Mouse (Mus musculus): ENCODE data around the gene Egfem1. TPM values are rescaled to one million over a fixed set of nuclear protein-coding genes. Genes with fewer than 3 reads are reported as not detected.

The Egfem1 gene
- total and polyA plus RNA-seq, 2 experiments = 0.48 to 1.5 TPM

- DNase-seq (ENCODE audit: extremely low read depth, low read depth, low spot score) = no peak
- H3K79me2 ChIP-seq (ENCODE audit: control insufficient read depth, insufficient read depth, low read length) = no peaks in the 10 kb centered on the region
- H3K4me1 ChIP-seq (ENCODE audit: control insufficient read depth, insufficient read depth, low read length) = no peaks in the 10 kb centered on the region
- H3K36me3 ChIP-seq (ENCODE audit: control insufficient read depth, insufficient read depth, low read length) = no peaks in the 10 kb centered on the region
- H3K9ac ChIP-seq (ENCODE audit: low read depth, low read length) = no peak overlapping the region
- 80% methylated on average over 1 of the region's 1 CpGs for WGBS
- H3K27ac ChIP-seq (replicated peaks; ENCODE audit: insufficient read depth, low read depth, low read length) = no peak overlapping the region
- no peak for TF ChIP-seq CTCF (IDR thresholded peaks at IDR 0.05; ENCODE audit: low read depth, low read length)
- no peak for TF ChIP-seq POLR2A (IDR thresholded peaks at IDR 0.05; ENCODE audit: extremely low read depth, insufficient read depth, low read length)
- H3K27me3 ChIP-seq (ENCODE audit: control insufficient read depth, insufficient read depth, low read length) = no peaks in the 10 kb centered on the region
- H3K4me3 ChIP-seq (ENCODE audit: insufficient read depth, low read depth, low read length) = no peak overlapping the region
Measured at GRCm38 (mm10) chr3:29619586-29619985, 537.8 kb downstream of the Egfem1 start.

- no peak overlapping the region for H3K27ac ChIP-seq (replicated peaks; ENCODE audit: insufficient read depth, low read depth, low read length)
- H3K4me1 ChIP-seq (ENCODE audit: control insufficient read depth, insufficient read depth, low read length) = no peaks in the 10 kb centered on the region
- H3K27me3 ChIP-seq (ENCODE audit: control insufficient read depth, insufficient read depth, low read length) = no peaks in the 10 kb centered on the region
- DNase-seq (ENCODE audit: extremely low read depth, low read depth, low spot score) = no peak
- H3K9ac ChIP-seq (ENCODE audit: low read depth, low read length) = no peak overlapping the region
- H3K36me3 ChIP-seq (ENCODE audit: control insufficient read depth, insufficient read depth, low read length) = no peaks in the 10 kb centered on the region
- H3K79me2 ChIP-seq (ENCODE audit: control insufficient read depth, insufficient read depth, low read length) = no peaks in the 10 kb centered on the region
- TF ChIP-seq CTCF (IDR thresholded peaks at IDR 0.05; ENCODE audit: low read depth, low read length) = no peak
- no peak for TF ChIP-seq POLR2A (IDR thresholded peaks at IDR 0.05; ENCODE audit: extremely low read depth, insufficient read depth, low read length)
- H3K4me3 ChIP-seq (ENCODE audit: insufficient read depth, low read depth, low read length) = no peak overlapping the region
- WGBS = 64% methylated on average over 2 of the region's 2 CpGs
Measured at GRCm38 (mm10) chr3:29639819-29640218, 558.0 kb downstream of the Egfem1 start.

GRCm38 (mm10) chr3:29666796-29667195 lies 585.0 kb downstream of the Egfem1 start:
- Histone ChIP-seq H3K4me3 (ENCODE audit: insufficient read depth, low read depth, low read length) (no peak overlapping the region), H3K27me3 (ENCODE audit: control insufficient read depth, insufficient read depth, low read length) (no peaks in the 10 kb centered on the region), H3K36me3 (ENCODE audit: control insufficient read depth, insufficient read depth, low read length) (no peaks in the 10 kb centered on the region), H3K79me2 (ENCODE audit: control insufficient read depth, insufficient read depth, low read length) (no peaks in the 10 kb centered on the region), H3K9ac (ENCODE audit: low read depth, low read length) (no peak overlapping the region), H3K4me1 (ENCODE audit: control insufficient read depth, insufficient read depth, low read length) (no peaks in the 10 kb centered on the region), H3K27ac (replicated peaks; ENCODE audit: insufficient read depth, low read depth, low read length) (no peak overlapping the region)
- TF ChIP-seq POLR2A (IDR thresholded peaks at IDR 0.05; ENCODE audit: extremely low read depth, insufficient read depth, low read length) (no peak), CTCF (IDR thresholded peaks at IDR 0.05; ENCODE audit: low read depth, low read length) (no peak)
- WGBS = 81% methylated on average over 2 of the region's 2 CpGs
- no peak for DNase-seq (ENCODE audit: extremely low read depth, low read depth, low spot score)

GRCm38 (mm10) chr3:29689367-29690285 lies 607.8 kb downstream of the Egfem1 start:
- Histone ChIP-seq H3K36me3 (ENCODE audit: control insufficient read depth, insufficient read depth, low read length) (no peaks in the 10 kb centered on the region), H3K79me2 (ENCODE audit: control insufficient read depth, insufficient read depth, low read length) (no peaks in the 10 kb centered on the region), H3K4me1 (ENCODE audit: control insufficient read depth, insufficient read depth, low read length) (no peaks in the 10 kb centered on the region), H3K4me3 (ENCODE audit: insufficient read depth, low read depth, low read length) (no peak overlapping the region), H3K27ac (replicated peaks; ENCODE audit: insufficient read depth, low read depth, low read length) (no peak overlapping the region), H3K9ac (ENCODE audit: low read depth, low read length) (no peak overlapping the region), H3K27me3 (ENCODE audit: control insufficient read depth, insufficient read depth, low read length) (no peaks in the 10 kb centered on the region)
- WGBS = 93% methylated on average over 8 of the region's 8 CpGs
- no peak for DNase-seq (ENCODE audit: extremely low read depth, low read depth, low spot score)
- TF ChIP-seq CTCF (IDR thresholded peaks at IDR 0.05; ENCODE audit: low read depth, low read length) = no peak
- TF ChIP-seq POLR2A (IDR thresholded peaks at IDR 0.05; ENCODE audit: extremely low read depth, insufficient read depth, low read length) = no peak

GRCm38 (mm10) chr3:29701126-29701525 lies 619.3 kb downstream of the Egfem1 start:
- no peaks in the 10 kb centered on the region for H3K27me3 ChIP-seq (ENCODE audit: control insufficient read depth, insufficient read depth, low read length)
- TF ChIP-seq CTCF (IDR thresholded peaks at IDR 0.05; ENCODE audit: low read depth, low read length) = no peak
- TF ChIP-seq POLR2A (IDR thresholded peaks at IDR 0.05; ENCODE audit: extremely low read depth, insufficient read depth, low read length) = no peak
- no peak overlapping the region for H3K4me3 ChIP-seq (ENCODE audit: insufficient read depth, low read depth, low read length)
- 59% methylated on average over 2 of the region's 2 CpGs for WGBS
- no peaks in the 10 kb centered on the region for H3K36me3 ChIP-seq (ENCODE audit: control insufficient read depth, insufficient read depth, low read length)
- no peak for DNase-seq (ENCODE audit: extremely low read depth, low read depth, low spot score)
- H3K4me1 ChIP-seq (ENCODE audit: control insufficient read depth, insufficient read depth, low read length) = no peaks in the 10 kb centered on the region
- H3K79me2 ChIP-seq (ENCODE audit: control insufficient read depth, insufficient read depth, low read length) = no peaks in the 10 kb centered on the region
- H3K27ac ChIP-seq (replicated peaks; ENCODE audit: insufficient read depth, low read depth, low read length) = no peak overlapping the region
- no peak overlapping the region for H3K9ac ChIP-seq (ENCODE audit: low read depth, low read length)

GRCm38 (mm10) chr3:29706816-29707215 lies 625.0 kb downstream of the Egfem1 start:
- Histone ChIP-seq H3K9ac (ENCODE audit: low read depth, low read length) (no peak overlapping the region), H3K27me3 (ENCODE audit: control insufficient read depth, insufficient read depth, low read length) (no peaks in the 10 kb centered on the region), H3K4me1 (ENCODE audit: control insufficient read depth, insufficient read depth, low read length) (no peaks in the 10 kb centered on the region), H3K36me3 (ENCODE audit: control insufficient read depth, insufficient read depth, low read length) (no peaks in the 10 kb centered on the region), H3K79me2 (ENCODE audit: control insufficient read depth, insufficient read depth, low read length) (no peaks in the 10 kb centered on the region), H3K27ac (replicated peaks; ENCODE audit: insufficient read depth, low read depth, low read length) (no peak overlapping the region), H3K4me3 (ENCODE audit: insufficient read depth, low read depth, low read length) (no peak overlapping the region)
- DNase-seq (ENCODE audit: extremely low read depth, low read depth, low spot score) = no peak
- WGBS = 92% methylated on average over 2 of the region's 2 CpGs
- no peak for TF ChIP-seq CTCF (IDR thresholded peaks at IDR 0.05; ENCODE audit: low read depth, low read length)
- TF ChIP-seq POLR2A (IDR thresholded peaks at IDR 0.05; ENCODE audit: extremely low read depth, insufficient read depth, low read length) = no peak

All from liver, adult 2 months (tissue).